ENCODE assay signal across 7 mouse cellular contexts in the genomic region with DNA sequence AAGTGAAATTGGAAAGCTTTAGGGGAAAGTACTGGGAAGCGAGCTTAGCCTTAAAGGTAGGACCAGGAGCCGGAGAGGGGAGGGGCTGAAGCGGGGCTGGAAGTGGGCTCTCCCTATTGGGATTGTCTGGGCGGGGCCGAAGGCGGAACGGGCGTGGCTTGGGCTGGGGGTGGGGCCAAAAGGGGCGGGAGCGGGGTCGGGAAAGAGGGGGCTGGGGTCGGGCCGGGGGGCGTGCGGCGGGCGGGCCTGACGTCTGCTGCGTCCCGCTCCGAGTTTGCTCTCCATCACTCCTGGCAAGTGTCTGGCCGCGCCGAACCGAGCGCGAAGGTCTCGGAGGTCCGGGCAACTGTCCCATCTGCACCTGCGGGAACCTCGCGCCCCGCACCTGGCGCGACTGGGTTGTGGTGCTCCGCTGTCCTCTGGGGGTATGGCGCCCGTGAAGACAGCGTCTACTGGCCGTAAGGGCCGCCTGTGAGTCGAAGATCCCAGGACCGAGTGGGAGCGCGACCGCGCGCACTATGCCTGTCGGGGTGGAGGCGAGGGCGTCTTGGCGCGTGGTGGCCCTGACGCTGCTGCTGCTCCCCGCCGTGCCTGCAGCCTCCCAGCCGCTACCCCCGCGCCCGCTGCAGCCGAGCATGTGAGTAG. TPM values are rescaled to one million over a fixed set of nuclear protein-coding genes. Genes with fewer than 3 reads are reported as not detected.
DNase-seq lines count a peak whose midpoint lies in the region; ATAC-seq and TF ChIP-seq lines count a peak whose summit lies in the region.

Gene Megf6 (plus strand): TSS at position 225 of the 645 bp plus-strand sequence.

- H3K9me3 ChIP-seq in E14TG2a.4 (ENCODE audit: low read length), result no peaks in the 10 kb centered on the region; the same call in 1 of the 2 replicates
- no peaks in the 10 kb centered on the region for H3K9me3 ChIP-seq in forebrain, embryonic 15.5 days
- no peaks in the 10 kb centered on the region for H3K9me3 ChIP-seq in kidney, embryonic 15.5 days (replicated peaks)

- peaks cover 26% of the 10 kb centered on the region for H3K4me1 ChIP-seq in E14TG2a.4 (replicated peaks; ENCODE audit: low read depth, low read length)
- peaks cover 20% of the 10 kb centered on the region for H3K4me1 ChIP-seq in forebrain, embryonic 15.5 days
- peaks cover 25% of the 10 kb centered on the region for H3K4me1 ChIP-seq in kidney, embryonic 15.5 days

- TF ChIP-seq CTCF in E14TG2a.4 (conservative IDR thresholded peaks at IDR 0.05; ENCODE audit: low read length), result no peak

- ATAC-seq in forebrain, embryonic 15.5 days (replicated peaks), result peak; percentile 68
- peak; percentile 81 for ATAC-seq in kidney, embryonic 15.5 days (replicated peaks; ENCODE audit: low FRiP score)

- no peak within 1 kb of the TSS for H3K27ac ChIP-seq in forebrain, embryonic 15.5 days (replicated peaks)
- no peak within 1 kb of the TSS for H3K27ac ChIP-seq in kidney, embryonic 15.5 days

- peak; percentile 84 for DNase-seq in ES-CJ7 (ENCODE audit: low read depth, low spot score)
- DNase-seq in lung, postnatal 25 days (ENCODE audit: low spot score), result peak; percentile 78
- DNase-seq in testis, postnatal 14 days (ENCODE audit: low spot score), result peak; percentile 75
- no peak for DNase-seq in left cerebral cortex, adult 8-10 months (ENCODE audit: low spot score in 2 of 2)

- peak within 1 kb of the TSS; percentile 82 for H3K4me3 ChIP-seq in E14TG2a.4 (replicated peaks; ENCODE audit: low read length)
- H3K4me3 ChIP-seq in forebrain, embryonic 15.5 days, result peak within 1 kb of the TSS; percentile 56
- H3K4me3 ChIP-seq in kidney, embryonic 15.5 days (replicated peaks), result peak within 1 kb of the TSS; percentile 56

- 1% methylated on average over 60 of the region's 61 CpGs for WGBS in forebrain, embryonic 15.5 days
- WGBS in kidney, embryonic 15.5 days, result under 1% methylated on average over 61 of the region's 61 CpGs

- peak within 1 kb of the TSS; percentile 97 for H3K4me2 ChIP-seq in forebrain, embryonic 15.5 days (replicated peaks)
- peak within 1 kb of the TSS; percentile 85 for H3K4me2 ChIP-seq in kidney, embryonic 15.5 days

- peak within 1 kb of the TSS; percentile 50 for H3K9ac ChIP-seq in forebrain, embryonic 15.5 days (replicated peaks)
- peak within 1 kb of the TSS; percentile 45 for H3K9ac ChIP-seq in kidney, embryonic 15.5 days

- peaks cover 75% of the 10 kb centered on the region for H3K27me3 ChIP-seq in E14TG2a.4 (ENCODE audit: insufficient read depth, low read length)
- peaks cover 21% of the 10 kb centered on the region; the same call in 1 of the 2 replicates for H3K27me3 ChIP-seq in forebrain, embryonic 15.5 days
- peaks cover 70% of the 10 kb centered on the region for H3K27me3 ChIP-seq in kidney, embryonic 15.5 days

- no peaks in the 10 kb centered on the region for H3K36me3 ChIP-seq in E14TG2a.4 (ENCODE audit: insufficient read depth, low read length)
- no peaks in the 10 kb centered on the region for H3K36me3 ChIP-seq in forebrain, embryonic 15.5 days
- no peaks in the 10 kb centered on the region for H3K36me3 ChIP-seq in kidney, embryonic 15.5 days

RNA-seq across cellular contexts. Expression of gene Megf6, which starts in this region (rescaled TPM):
- polyA plus RNA-seq in forebrain, embryonic 15.5 days (2015; fragmentation: Nextera tagmentation; extraction: Ambion mirVana), result 6.4 TPM in 2 replicates
- 10.8 and 14.2 TPM in 2 replicates for polyA plus RNA-seq in kidney, embryonic 15.5 days (2015; fragmentation: Nextera tagmentation; extraction: Ambion mirVana)
- 1 to 10 TPM; 6.2 to 7.9 (median 7.1) TPM for total RNA-seq in left cerebral cortex, adult 8-10 months (2022)

Comparison
In these comparisons a context has a peak if more than half of its experiments do, and no peak if none do; other contexts are left out.
1. DNase-seq: peak in ES-CJ7 (single experiment), lung, postnatal 25 days (single experiment) and testis, postnatal 14 days (single experiment); none in left cerebral cortex, adult 8-10 months (0 of 2).
2. Peak in every context shown above with its lines, with median percentiles within 50 percentile points of each other: H3K4me3 ChIP-seq.